Mouse (Mus musculus): ENCODE data around the gene Ptges2. TPM values are rescaled to one million over a fixed set of nuclear protein-coding genes. Genes with fewer than 3 reads are reported as not detected.

Ptges2 gene
- total RNA-seq, 2 experiments from 2014 or later, result 63.4 to 70.0 TPM

GRCm38 (mm10) chr2:32430701-32431676, 35.3 kb downstream of the Ptges2 start:
- intact Hi-C loops (cut with DNase I), result no loop called here
- DNase-seq, result peak; percentile 85 to 87

GRCm38 (mm10) chr2:32436686-32437372, 41.1 kb downstream of the Ptges2 start:
- intact Hi-C loops (cut with DNase I), result no loop called here
- peak in 1 of 2 experiments; percentile 49 for DNase-seq

- DNase-seq, result no peak
- intact Hi-C loops (cut with DNase I), result no loop called here
Observed at GRCm38 (mm10) chr2:32437612-32438166, 42.0 kb downstream of the Ptges2 start.

GRCm38 (mm10) chr2:32438733-32439132, 43.0 kb downstream of the Ptges2 start:
- intact Hi-C loops (cut with DNase I), result no loop called here

GRCm38 (mm10) chr2:32439177-32439576, 43.5 kb downstream of the Ptges2 start:
- DNase-seq, result no peak
- intact Hi-C loops (cut with DNase I), result no loop called here

More at GRCm38 (mm10) chr2:32438733-32439132, 43.0 kb downstream of the Ptges2 start:
- no peak for DNase-seq

- DNase-seq, result no peak
- intact Hi-C loops (cut with DNase I), result no loop called here
Observed at GRCm38 (mm10) chr2:32440164-32440563, 44.5 kb downstream of the Ptges2 start.

- no peak for DNase-seq
- intact Hi-C loops (cut with DNase I), result no loop called here
Observed at GRCm38 (mm10) chr2:32440632-32441031, 44.9 kb downstream of the Ptges2 start.

GRCm38 (mm10) chr2:32441550-32441949, 45.9 kb downstream of the Ptges2 start:
- DNase-seq, result no peak
- intact Hi-C loops (cut with DNase I), result no loop called here

GRCm38 (mm10) chr2:32445535-32445934, 49.8 kb downstream of the Ptges2 start:
- DNase-seq, result no peak
- intact Hi-C loops (cut with DNase I), result no loop called here

- intact Hi-C loops (cut with DNase I), result no loop called here
- peak; percentile 66 to 67 for DNase-seq
Observed at GRCm38 (mm10) chr2:32447264-32447936, 51.7 kb downstream of the Ptges2 start.

GRCm38 (mm10) chr2:32448480-32448879, 52.8 kb downstream of the Ptges2 start:
- intact Hi-C loops (cut with DNase I), result no loop called here
- no peak for DNase-seq

- intact Hi-C loops (cut with DNase I), result loop anchor here (2.0 kb wide), 1 partner anchor 21 kb away; no protein-coding TSS in a partner anchor
- DNase-seq, result no peak
Observed at GRCm38 (mm10) chr2:32449761-32450754, 54.4 kb downstream of the Ptges2 start, which contains the start of gene Naif1. Naif1 (plus strand) TSS chr2:32450457.

GRCm38 (mm10) chr2:32450881-32451844, 55.5 kb downstream of the Ptges2 start, which contains the start of gene Slc25a25:
Slc25a25 (minus strand) TSS chr2:32451445.
- peak; percentile 98 for DNase-seq
- intact Hi-C loops (cut with DNase I), result loop anchor here (2.0 kb wide), 1 partner anchor 22 kb away; no protein-coding TSS in a partner anchor

- intact Hi-C loops (cut with DNase I), result loop anchor here (2.0 kb wide), 1 partner anchor 23 kb away; no protein-coding TSS in a partner anchor
Observed at GRCm38 (mm10) chr2:32451870-32452372, 56.2 kb downstream of the Ptges2 start.

GRCm38 (mm10) chr2:32452441-32452971, 56.8 kb downstream of the Ptges2 start:
- intact Hi-C loops (cut with DNase I), result no loop called here
- DNase-seq, result no peak

More at GRCm38 (mm10) chr2:32451870-32452372, 56.2 kb downstream of the Ptges2 start:
- DNase-seq, result peak; percentile 99

GRCm38 (mm10) chr2:32453641-32454303, 58.1 kb downstream of the Ptges2 start:
- intact Hi-C loops (cut with DNase I), result no loop called here
- DNase-seq, result no peak

- intact Hi-C loops (cut with DNase I), result loop anchor here (5.0 kb wide), 1 partner anchor 37 kb away; no protein-coding TSS in a partner anchor
- DNase-seq, result no peak
Observed at GRCm38 (mm10) chr2:32454633-32455032, 58.9 kb downstream of the Ptges2 start.

Data from heart, postnatal 10 days (tissue).